Mouse (Mus musculus): ENCODE measurements around the gene D11Wsu47e. TPM values are rescaled to one million over a fixed set of nuclear protein-coding genes. Genes with fewer than 3 reads are reported as not detected.

D11Wsu47e gene
- polyA plus RNA-seq, 1 experiment, result 13.6 TPM

DNA sequence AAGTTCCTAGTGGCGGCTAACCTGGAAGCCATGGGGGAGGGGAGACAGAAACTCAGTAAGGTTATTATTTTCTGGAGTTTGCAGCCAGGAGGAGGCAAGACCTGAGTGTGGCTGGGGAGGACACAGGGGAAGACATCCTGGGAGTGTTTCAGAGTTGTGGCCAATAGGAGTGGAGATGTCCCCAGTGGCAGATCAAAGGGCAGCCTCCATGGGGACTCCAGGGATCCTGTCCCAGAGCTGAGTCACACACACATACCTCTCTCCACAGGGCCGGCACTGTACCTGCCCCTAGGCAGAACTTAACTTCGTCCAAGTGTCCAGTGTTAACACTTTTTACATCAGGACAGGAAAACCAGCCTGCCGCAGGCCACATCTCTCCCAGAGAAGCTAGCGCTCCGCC is 50.9 kb downstream of the D11Wsu47e start:
- Histone ChIP-seq H3K4me1 (replicated peaks; ENCODE audit: control insufficient read depth, insufficient read depth, low read length) (peaks cover 26% of the 10 kb centered on the region), H3K27me3 (ENCODE audit: control insufficient read depth, insufficient read depth, low read length) (no peaks in the 10 kb centered on the region), H3K4me3 (ENCODE audit: control insufficient read depth, insufficient read depth, low read length) (no peak overlapping the region), H3K27ac (ENCODE audit: control insufficient read depth, insufficient read depth, low read length) (no peak overlapping the region), H3K36me3 (ENCODE audit: control insufficient read depth, insufficient read depth, low read length) (no peaks in the 10 kb centered on the region)
- DNase-seq, result no peak
- no peak for TF ChIP-seq POLR2A (IDR thresholded peaks at IDR 0.05; ENCODE audit: control insufficient read depth, extremely low read depth, insufficient read depth, low read length, poor library complexity)
- no peak for TF ChIP-seq CTCF (IDR thresholded peaks at IDR 0.05; ENCODE audit: borderline replicate concordance, control insufficient read depth, extremely low read depth, insufficient read depth, low read length, poor library complexity)
- 95% methylated on average over 6 of the region's 6 CpGs for WGBS

DNA sequence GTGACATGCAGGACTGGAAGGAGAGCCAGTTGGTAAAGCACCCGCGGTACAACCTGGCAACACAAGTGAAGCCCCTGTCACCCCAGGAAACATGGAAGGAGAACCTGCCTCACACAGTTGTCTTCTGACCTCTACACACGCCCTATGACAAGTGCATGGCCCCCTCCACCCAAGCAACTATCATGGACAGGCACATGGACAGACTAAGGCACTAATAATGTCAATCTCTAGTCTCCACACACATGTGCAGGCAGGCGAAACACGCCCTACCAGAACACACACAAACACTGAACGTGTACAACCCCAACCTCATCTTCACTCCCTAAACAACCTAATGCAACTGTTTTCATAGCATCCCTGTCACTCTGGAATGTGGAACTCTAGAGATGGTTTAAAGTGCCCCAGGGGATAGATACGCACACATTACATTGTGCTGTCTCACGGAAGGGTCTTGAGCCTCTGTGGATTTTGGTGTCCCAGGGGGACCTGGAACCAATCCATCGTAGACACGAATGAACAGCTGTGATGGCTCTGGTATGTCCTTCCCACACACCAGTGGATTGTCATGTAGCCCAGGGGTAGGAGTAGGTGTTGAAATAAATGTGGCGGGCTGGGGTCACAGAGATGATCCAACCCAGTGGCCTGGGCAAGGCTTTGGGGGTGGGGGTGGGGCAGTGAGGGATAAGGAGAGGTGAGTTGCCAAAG is 52.8 kb downstream of the D11Wsu47e start:
- WGBS, result 97% methylated on average over 11 of the region's 11 CpGs
- Histone ChIP-seq H3K36me3 (ENCODE audit: control insufficient read depth, insufficient read depth, low read length) (no peaks in the 10 kb centered on the region), H3K4me1 (replicated peaks; ENCODE audit: control insufficient read depth, insufficient read depth, low read length) (peaks cover 26% of the 10 kb centered on the region), H3K4me3 (ENCODE audit: control insufficient read depth, insufficient read depth, low read length) (no peak overlapping the region), H3K27me3 (ENCODE audit: control insufficient read depth, insufficient read depth, low read length) (no peaks in the 10 kb centered on the region), H3K27ac (ENCODE audit: control insufficient read depth, insufficient read depth, low read length) (no peak overlapping the region)
- no peak for DNase-seq
- TF ChIP-seq CTCF (IDR thresholded peaks at IDR 0.05; ENCODE audit: borderline replicate concordance, control insufficient read depth, extremely low read depth, insufficient read depth, low read length, poor library complexity), result no peak
- no peak for TF ChIP-seq POLR2A (IDR thresholded peaks at IDR 0.05; ENCODE audit: control insufficient read depth, extremely low read depth, insufficient read depth, low read length, poor library complexity)

DNA sequence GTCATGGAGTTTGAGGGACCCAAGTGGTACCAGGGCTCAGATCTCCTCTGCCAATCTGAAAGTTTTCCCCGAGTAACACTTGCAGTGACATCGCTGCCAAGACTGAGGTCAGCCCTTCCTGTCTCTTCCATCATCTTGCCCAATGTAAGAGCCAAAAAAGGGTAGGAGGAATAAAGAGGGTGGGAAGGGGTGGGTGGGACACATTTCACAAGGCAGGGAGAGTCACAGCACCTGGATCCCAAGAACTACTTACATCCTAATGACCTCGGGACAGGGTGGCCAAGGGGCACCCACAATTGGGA is 53.3 kb downstream of the D11Wsu47e start:
- H3K27ac ChIP-seq (ENCODE audit: control insufficient read depth, insufficient read depth, low read length), result no peak overlapping the region
- no peak for DNase-seq
- no peaks in the 10 kb centered on the region for H3K36me3 ChIP-seq (ENCODE audit: control insufficient read depth, insufficient read depth, low read length)
- no peak for TF ChIP-seq CTCF (IDR thresholded peaks at IDR 0.05; ENCODE audit: borderline replicate concordance, control insufficient read depth, extremely low read depth, insufficient read depth, low read length, poor library complexity)
- TF ChIP-seq POLR2A (IDR thresholded peaks at IDR 0.05; ENCODE audit: control insufficient read depth, extremely low read depth, insufficient read depth, low read length, poor library complexity), result no peak
- 74% methylated on average over 3 of the region's 3 CpGs for WGBS
- peaks cover 30% of the 10 kb centered on the region for H3K4me1 ChIP-seq (replicated peaks; ENCODE audit: control insufficient read depth, insufficient read depth, low read length)
- H3K27me3 ChIP-seq (ENCODE audit: control insufficient read depth, insufficient read depth, low read length), result no peaks in the 10 kb centered on the region
- no peak overlapping the region for H3K4me3 ChIP-seq (ENCODE audit: control insufficient read depth, insufficient read depth, low read length)

DNA sequence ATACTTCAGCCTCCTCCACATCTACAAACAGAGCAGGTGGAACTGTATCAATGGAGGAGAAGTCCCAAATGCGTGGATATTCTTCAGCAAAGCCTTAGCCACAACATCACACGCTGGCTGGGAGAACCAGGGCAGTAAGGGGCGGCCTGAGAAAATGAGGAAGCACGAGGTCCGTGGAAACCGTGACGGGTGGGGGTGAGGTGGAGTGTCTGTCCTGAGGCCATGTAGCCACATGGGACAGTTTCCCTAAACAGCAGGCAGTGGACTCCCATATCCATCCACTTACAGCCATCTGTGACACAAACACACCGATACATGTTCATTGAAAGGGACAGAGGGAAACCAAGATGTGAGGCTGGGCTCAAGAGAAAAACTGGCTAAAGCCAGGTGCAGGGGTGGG is 53.7 kb downstream of the D11Wsu47e start:
- Histone ChIP-seq H3K36me3 (ENCODE audit: control insufficient read depth, insufficient read depth, low read length) (no peaks in the 10 kb centered on the region), H3K27me3 (ENCODE audit: control insufficient read depth, insufficient read depth, low read length) (no peaks in the 10 kb centered on the region), H3K4me3 (ENCODE audit: control insufficient read depth, insufficient read depth, low read length) (no peak overlapping the region), H3K27ac (ENCODE audit: control insufficient read depth, insufficient read depth, low read length) (no peak overlapping the region), H3K4me1 (replicated peaks; ENCODE audit: control insufficient read depth, insufficient read depth, low read length) (peaks cover 30% of the 10 kb centered on the region)
- no peak for DNase-seq
- no peak for TF ChIP-seq CTCF (IDR thresholded peaks at IDR 0.05; ENCODE audit: borderline replicate concordance, control insufficient read depth, extremely low read depth, insufficient read depth, low read length, poor library complexity)
- TF ChIP-seq POLR2A (IDR thresholded peaks at IDR 0.05; ENCODE audit: control insufficient read depth, extremely low read depth, insufficient read depth, low read length, poor library complexity), result no peak
- WGBS, result 46% methylated on average over 8 of the region's 8 CpGs

DNA sequence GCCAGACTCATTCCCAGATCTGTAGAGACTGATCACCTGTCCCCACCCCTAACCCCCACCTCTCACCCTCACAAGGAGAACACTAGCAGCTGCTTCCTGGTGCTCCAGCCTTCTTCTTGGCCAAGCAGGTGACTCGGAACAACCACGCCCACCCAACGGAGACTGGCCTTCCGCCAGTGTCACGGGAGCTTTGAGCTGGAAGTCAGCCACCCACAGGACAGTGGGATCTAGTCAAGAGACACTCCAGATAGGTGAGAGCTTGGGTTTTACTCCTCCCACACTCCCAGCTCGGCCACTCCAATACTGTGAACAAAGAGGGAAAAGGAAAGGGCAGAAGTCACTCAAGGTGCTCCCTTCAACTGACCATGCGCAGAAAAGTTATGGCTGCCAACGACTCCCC is 55.0 kb downstream of the D11Wsu47e start:
- Histone ChIP-seq H3K27me3 (ENCODE audit: control insufficient read depth, insufficient read depth, low read length) (no peaks in the 10 kb centered on the region), H3K4me1 (replicated peaks; ENCODE audit: control insufficient read depth, insufficient read depth, low read length) (peaks cover 22% of the 10 kb centered on the region), H3K27ac (ENCODE audit: control insufficient read depth, insufficient read depth, low read length) (no peak overlapping the region), H3K36me3 (ENCODE audit: control insufficient read depth, insufficient read depth, low read length) (no peaks in the 10 kb centered on the region), H3K4me3 (ENCODE audit: control insufficient read depth, insufficient read depth, low read length) (no peak overlapping the region)
- no peak for DNase-seq
- TF ChIP-seq CTCF (IDR thresholded peaks at IDR 0.05; ENCODE audit: borderline replicate concordance, control insufficient read depth, extremely low read depth, insufficient read depth, low read length, poor library complexity) (no peak), POLR2A (IDR thresholded peaks at IDR 0.05; ENCODE audit: control insufficient read depth, extremely low read depth, insufficient read depth, low read length, poor library complexity) (no peak)
- WGBS, result 94% methylated on average over 8 of the region's 8 CpGs

DNA sequence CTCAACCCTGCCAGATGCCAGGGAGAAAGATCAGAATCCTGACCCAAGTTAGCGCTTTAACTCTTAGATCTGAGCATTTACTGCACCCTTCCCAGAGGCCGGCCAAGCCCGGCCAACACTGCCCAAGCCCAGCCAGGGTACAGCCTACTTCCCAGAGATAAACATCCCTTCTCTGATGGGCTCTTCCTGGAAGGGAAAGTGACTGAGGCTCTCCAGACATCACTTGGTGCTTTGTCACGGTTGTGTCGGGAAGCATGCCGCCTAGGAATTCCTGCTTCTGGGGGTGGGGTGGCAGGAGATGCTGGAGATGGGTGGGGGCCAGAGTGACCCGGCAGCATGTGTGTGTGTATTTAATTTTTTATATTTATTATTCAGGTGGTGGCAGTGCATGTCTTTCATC is 55.9 kb downstream of the D11Wsu47e start:
- no peak for TF ChIP-seq CTCF (IDR thresholded peaks at IDR 0.05; ENCODE audit: borderline replicate concordance, control insufficient read depth, extremely low read depth, insufficient read depth, low read length, poor library complexity)
- Histone ChIP-seq H3K4me3 (ENCODE audit: control insufficient read depth, insufficient read depth, low read length) (no peak overlapping the region), H3K36me3 (ENCODE audit: control insufficient read depth, insufficient read depth, low read length) (no peaks in the 10 kb centered on the region), H3K27ac (ENCODE audit: control insufficient read depth, insufficient read depth, low read length) (no peak overlapping the region), H3K4me1 (replicated peaks; ENCODE audit: control insufficient read depth, insufficient read depth, low read length) (peaks cover 22% of the 10 kb centered on the region), H3K27me3 (ENCODE audit: control insufficient read depth, insufficient read depth, low read length) (no peaks in the 10 kb centered on the region)
- DNase-seq, result no peak
- 92% methylated on average over 7 of the region's 7 CpGs for WGBS

DNA sequence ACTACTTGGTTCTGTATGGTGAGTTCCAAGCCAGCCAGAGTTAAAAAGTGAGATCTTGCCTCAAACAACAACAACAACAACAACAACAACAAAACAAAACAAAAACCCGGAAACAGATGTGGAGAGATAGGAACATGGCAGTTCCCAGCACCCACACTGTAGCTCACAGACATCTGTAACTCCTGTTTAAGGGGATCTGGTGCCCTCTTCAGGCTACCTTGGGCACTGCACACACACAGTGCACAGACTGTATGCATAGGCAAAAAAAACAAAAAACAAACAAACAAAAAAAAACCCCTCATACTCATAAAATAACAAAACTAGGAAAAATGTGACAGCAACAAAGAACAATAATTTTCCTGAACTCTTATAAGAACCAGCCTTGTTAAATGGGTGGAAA is 58.8 kb downstream of the D11Wsu47e start:
- no peaks in the 10 kb centered on the region for H3K27me3 ChIP-seq (ENCODE audit: control insufficient read depth, insufficient read depth, low read length)
- TF ChIP-seq POLR2A (IDR thresholded peaks at IDR 0.05; ENCODE audit: control insufficient read depth, extremely low read depth, insufficient read depth, low read length, poor library complexity) (no peak), CTCF (IDR thresholded peaks at IDR 0.05; ENCODE audit: borderline replicate concordance, control insufficient read depth, extremely low read depth, insufficient read depth, low read length, poor library complexity) (no peak)
- no peak overlapping the region for H3K4me3 ChIP-seq (ENCODE audit: control insufficient read depth, insufficient read depth, low read length)
- DNase-seq, result no peak
- no peak overlapping the region for H3K27ac ChIP-seq (ENCODE audit: control insufficient read depth, insufficient read depth, low read length)
- 98% methylated on average over 1 of the region's 1 CpGs for WGBS
- peaks cover 30% of the 10 kb centered on the region for H3K4me1 ChIP-seq (replicated peaks; ENCODE audit: control insufficient read depth, insufficient read depth, low read length)
- H3K36me3 ChIP-seq (ENCODE audit: control insufficient read depth, insufficient read depth, low read length), result no peaks in the 10 kb centered on the region

Other genes with a start within 250 kb of the D11Wsu47e start
- 4.9 and 6.7 TPM in 2 replicates for gene Sstr2, start 65.1 kb upstream of the D11Wsu47e start, polyA plus RNA-seq (2012; rRNA removed)
- gene Cog1, start 35.2 kb upstream of the D11Wsu47e start, polyA plus RNA-seq (2012; rRNA removed), result 66.4 and 67.4 TPM in 2 replicates
- gene Slc39a11, start 34.3 kb upstream of the D11Wsu47e start, polyA plus RNA-seq (2012; rRNA removed), result 18.0 and 19.0 TPM in 2 replicates
- gene Fam104a, start 257 bp upstream of the D11Wsu47e start, polyA plus RNA-seq (2012; rRNA removed), result 44.7 and 51.6 TPM in 2 replicates
- gene Cpsf4l, start 25.6 kb downstream of the D11Wsu47e start, polyA plus RNA-seq (2012; rRNA removed), result 0.84 and 1.4 TPM in 2 replicates
- gene Cdc42ep4, start 67.5 kb downstream of the D11Wsu47e start, polyA plus RNA-seq (2012; rRNA removed), result 28.7 and 32.8 TPM in 2 replicates

All from thymus, adult 2 months (tissue).